Mouse (Mus musculus) embryo, embryonic 10.5 days (tissue): ENCODE data around the gene Klf2.
A peak's percentile ranks its signal among the peaks of the same experiment; 100 is the strongest.

Experiments used
- DNase-seq: peaks from one replicate; pipeline ENCODE4 v3.0.0-alpha.2; 2015; ENCODE audit warnings: low spot score

Klf2 gene

DNA sequence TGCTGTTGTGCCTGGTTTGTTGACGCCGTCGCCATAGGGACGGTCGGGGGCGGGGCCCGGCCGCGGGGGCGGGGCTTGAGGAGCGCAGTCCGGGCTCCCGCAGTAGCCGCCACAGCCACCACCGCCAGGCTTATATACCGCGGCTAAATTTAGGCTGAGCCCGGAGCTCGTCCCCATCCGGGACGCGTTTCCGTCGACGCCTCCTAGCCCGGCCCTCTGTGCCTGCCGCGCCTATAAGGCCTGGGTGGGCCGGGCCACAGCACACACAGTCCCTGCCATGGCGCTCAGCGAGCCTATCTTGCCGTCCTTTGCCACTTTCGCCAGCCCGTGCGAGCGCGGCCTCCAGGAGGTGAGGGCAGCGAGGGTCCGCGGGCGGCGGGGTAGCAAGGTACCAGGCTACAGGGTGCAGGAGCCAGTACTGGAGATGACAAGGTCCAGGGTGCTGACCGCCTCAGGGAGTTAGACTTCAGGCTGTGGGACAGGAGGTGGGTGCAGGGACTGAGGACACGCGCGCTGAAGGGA lies at the start of gene Klf2:
Gene Klf2 (plus strand): TSS at position 233 of the 522 bp plus-strand sequence.
- DNase-seq = peak; percentile 88

- DNase-seq = no peak
Observed at GRCm38 (mm10) chr8:72270606-72271005, 48.2 kb upstream of the Klf2 start.

- no peak for DNase-seq
Observed at GRCm38 (mm10) chr8:72271051-72271660, 47.7 kb upstream of the Klf2 start.

GRCm38 (mm10) chr8:72271691-72272090 lies 47.1 kb upstream of the Klf2 start:
- no peak for DNase-seq

- DNase-seq = peak; percentile 73
Observed at GRCm38 (mm10) chr8:72272361-72272760, 46.5 kb upstream of the Klf2 start.

DNA sequence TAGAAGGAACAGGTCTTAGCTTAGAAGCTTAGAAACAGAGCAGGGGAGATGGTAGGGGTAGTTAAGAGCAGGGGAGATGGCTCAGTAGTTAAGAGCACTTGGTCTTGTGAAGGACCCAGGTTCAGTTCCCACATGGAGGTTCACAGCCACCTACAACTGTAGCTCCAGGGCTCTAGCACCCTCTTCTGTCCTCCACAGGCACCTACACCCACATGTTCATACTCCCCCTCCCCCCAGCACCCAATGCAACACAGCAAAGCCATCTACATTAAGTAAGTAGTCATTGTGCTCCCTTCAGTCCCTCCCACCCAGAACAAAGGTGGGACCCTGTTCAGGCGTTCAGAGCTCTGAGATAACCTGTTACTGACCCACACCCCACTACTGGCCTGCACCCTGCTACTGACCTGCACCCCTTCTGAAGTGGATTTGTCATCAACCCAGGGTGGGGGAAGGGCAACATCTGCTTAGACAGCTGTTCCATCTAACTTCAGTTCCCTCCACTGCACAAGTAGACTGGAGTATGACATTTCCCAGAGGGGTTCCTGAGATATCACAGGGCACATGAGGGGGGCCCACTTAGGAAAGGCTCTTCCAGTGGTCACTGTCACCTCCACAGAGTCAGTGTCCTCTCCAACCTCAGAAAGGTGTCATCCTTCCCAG lies 45.6 kb upstream of the Klf2 start:
- DNase-seq = no peak

GRCm38 (mm10) chr8:72273807-72274206 lies 45.0 kb upstream of the Klf2 start:
- DNase-seq = no peak

DNA sequence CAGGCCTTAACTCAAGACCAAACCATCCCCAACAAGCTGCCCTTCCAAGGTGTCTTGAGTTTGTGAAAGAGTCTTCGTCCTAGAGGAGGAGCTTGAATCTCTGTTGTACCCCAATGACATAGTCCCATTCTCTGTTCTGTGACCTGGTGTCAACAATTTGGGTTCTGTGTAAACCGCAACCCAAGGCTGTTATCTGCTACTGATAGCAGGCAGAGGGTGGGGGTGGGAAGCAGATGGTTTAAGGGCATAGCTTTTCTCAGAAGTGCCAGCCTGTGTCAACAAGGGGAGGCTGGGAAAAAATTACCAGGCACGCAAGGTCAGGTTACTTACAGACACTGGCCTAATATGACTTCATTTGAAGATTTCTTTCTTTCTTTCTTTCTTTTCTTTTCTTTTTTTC lies 41.6 kb upstream of the Klf2 start:
- no peak for DNase-seq

GRCm38 (mm10) chr8:72279151-72279550 lies 39.7 kb upstream of the Klf2 start:
- DNase-seq = no peak

DNA sequence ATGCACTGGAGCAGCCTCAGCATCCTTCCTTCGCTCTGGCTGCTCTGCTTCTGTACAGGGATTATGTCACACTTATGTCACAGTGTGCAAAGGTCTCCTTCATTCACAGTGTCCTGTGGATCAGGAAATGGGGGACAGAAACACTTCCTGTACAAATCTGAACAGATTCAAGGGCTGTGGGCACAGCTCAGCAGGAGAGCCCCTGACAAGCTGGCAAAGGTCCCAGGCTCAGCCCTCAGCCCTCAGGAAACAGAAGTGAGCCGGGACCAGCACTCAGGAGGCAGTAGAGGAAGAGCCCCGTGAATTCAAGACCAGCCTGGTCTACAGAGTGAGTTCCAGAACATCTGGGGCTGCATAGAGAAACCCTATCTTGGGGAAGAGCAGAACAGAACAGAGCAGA lies 37.2 kb upstream of the Klf2 start:
- DNase-seq = no peak

GRCm38 (mm10) chr8:72285285-72285684 lies 33.5 kb upstream of the Klf2 start:
- no peak for DNase-seq

DNA sequence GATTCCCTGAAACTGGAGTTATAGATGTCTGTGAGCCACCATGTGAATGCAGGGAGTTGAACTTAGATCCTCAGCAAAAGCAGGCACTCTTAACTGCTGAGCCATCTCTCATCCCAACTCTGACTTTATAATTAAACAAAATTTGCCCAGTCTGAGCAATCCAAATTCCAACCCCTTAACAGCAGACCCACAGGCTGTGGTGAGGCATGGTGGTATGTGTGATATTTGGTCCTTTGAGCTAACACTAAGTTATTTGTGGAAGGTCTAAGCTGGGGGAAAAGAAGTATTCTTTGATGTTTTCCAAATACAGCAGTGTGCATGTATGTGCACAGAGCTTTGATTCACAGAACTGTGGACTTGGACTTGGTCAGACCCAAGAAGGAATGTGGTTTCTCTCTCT lies 29.8 kb upstream of the Klf2 start:
- DNase-seq = no peak

DNA sequence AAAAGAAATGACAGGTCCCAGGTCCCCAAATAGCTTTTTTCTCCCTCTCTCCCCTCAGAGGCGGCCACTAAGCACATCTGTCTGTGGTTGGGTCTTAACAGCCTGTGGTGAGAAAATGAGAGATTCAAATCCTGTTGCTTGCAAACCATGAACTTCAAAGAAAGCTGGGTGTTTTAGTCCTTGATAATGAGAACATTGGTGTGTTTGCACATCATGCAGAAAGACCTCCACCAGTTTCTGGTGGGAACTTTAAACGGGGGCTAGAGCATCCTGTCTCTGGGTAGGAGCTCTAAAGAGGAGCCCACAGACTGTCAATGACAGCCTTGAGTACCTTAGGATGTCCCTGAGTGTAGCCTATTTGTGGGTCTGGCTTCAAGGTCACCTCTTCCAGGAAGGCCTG lies 27.7 kb upstream of the Klf2 start:
- DNase-seq = no peak

- no peak for DNase-seq
Observed at GRCm38 (mm10) chr8:72293309-72293708, 25.5 kb upstream of the Klf2 start.

- no peak for DNase-seq
Observed at GRCm38 (mm10) chr8:72295125-72295524, 23.7 kb upstream of the Klf2 start.

- no peak for DNase-seq
Observed at GRCm38 (mm10) chr8:72295679-72296078, 23.2 kb upstream of the Klf2 start.

- no peak for DNase-seq
Observed at GRCm38 (mm10) chr8:72296561-72296960, 22.3 kb upstream of the Klf2 start.

DNA sequence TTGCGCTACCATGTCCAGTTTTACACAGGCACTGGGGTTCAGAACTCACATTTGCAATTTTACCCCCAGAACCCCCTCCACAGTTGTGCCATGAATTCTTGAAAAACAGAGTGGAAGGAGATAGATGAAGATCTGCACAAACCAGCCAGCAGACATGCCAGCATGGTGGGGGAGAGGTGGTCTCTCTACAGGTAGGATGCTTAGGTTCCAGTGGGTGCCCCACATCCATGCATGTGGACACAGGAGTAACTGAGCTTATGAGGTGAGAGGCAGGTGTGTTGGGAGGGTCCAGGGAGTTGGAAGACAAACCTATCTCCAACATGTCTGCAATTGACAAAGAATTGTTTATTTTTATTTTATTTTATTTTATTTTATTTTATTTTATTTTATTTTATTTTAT lies 19.9 kb upstream of the Klf2 start:
- no peak for DNase-seq

GRCm38 (mm10) chr8:72300654-72301400 lies 18.0 kb upstream of the Klf2 start:
- no peak for DNase-seq

GRCm38 (mm10) chr8:72301497-72301896 lies 17.3 kb upstream of the Klf2 start:
- DNase-seq = no peak

DNA sequence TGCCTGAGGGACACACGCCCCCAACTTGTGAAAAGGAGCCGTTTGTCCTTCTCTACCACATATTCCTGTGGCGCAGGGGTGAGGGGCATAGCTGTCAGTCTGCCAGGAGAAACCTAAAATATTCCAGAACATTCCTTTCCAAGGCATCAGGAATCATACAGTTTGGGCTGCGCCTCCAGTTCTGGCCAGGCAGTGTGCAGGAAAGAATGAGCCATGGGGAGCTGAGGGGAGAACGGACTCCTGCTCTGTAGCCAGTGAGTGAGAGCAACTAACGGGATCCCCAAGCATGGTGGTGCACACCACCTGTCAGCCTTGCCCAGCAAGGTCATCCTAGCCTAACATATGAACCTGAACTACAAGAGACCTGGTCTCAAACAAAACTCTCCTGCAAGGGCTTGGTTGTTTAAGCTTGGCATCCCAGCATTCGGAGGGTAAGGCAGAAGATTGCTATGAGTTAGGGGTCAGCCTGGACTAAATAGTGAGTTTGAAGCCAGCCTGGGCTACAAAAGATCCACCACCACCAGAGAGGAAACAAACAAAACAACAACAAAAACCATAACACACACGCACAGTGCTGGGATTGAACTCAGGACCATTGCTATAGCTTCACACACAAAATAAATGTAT lies 15.7 kb upstream of the Klf2 start:
- DNase-seq = no peak

- DNase-seq = no peak
Observed at GRCm38 (mm10) chr8:72303633-72304032, 15.2 kb upstream of the Klf2 start.
